Mouse (Mus musculus) lung, postnatal 0 days (tissue): Measurements from ENCODE around the gene Arhgap15. TPM values are rescaled to one million over a fixed set of nuclear protein-coding genes. Genes with fewer than 3 reads are reported as not detected.

Source experiments
- ATAC-seq: fragments of 200-750 bp; cut with Nextera tagmentation; 2 replicates; pipeline ENCODE4 v1.8.0; 2017; ENCODE audit warnings: moderate library complexity
- DNase-seq: peaks from one replicate; pipeline ENCODE4 v3.0.0-alpha.2; 2016; ENCODE audit warnings: low spot score
- H3K27ac ChIP-seq: fragments of 300-500 bp; sonication (generic); 2 replicates; pipeline ENCODE4 v1.5.1; 2014; ENCODE audit warnings: antibody characterized with exemption, mild to moderate bottlenecking, low read length, mixed read lengths
- H3K27me3 ChIP-seq: fragments of 300-500 bp; sonication (generic); replicated peaks from 2 replicates; pipeline ENCODE4 v1.6.1; 2014; ENCODE audit warnings: low read length, mixed read lengths; ENCODE audit not compliant: insufficient read depth
- H3K36me3 ChIP-seq: fragments of 300-500 bp; sonication (generic); 2 replicates; pipeline ENCODE4 v1.6.1; 2014; ENCODE audit warnings: low read length, mixed read lengths; ENCODE audit not compliant: insufficient read depth
- H3K4me1 ChIP-seq: fragments of 300-500 bp; sonication (generic); 2 replicates; pipeline ENCODE4 v1.6.1; 2014; ENCODE audit warnings: antibody characterized with exemption, low read depth, low read length, mixed read lengths; ENCODE audit not compliant: insufficient read depth
- H3K4me2 ChIP-seq: fragments of 300-500 bp; sonication (generic); replicated peaks from 2 replicates; pipeline ENCODE4 v1.6.1; 2014; ENCODE audit warnings: low read depth, mild to moderate bottlenecking, low read length, moderate library complexity, mixed read lengths
- H3K4me3 ChIP-seq: fragments of 300-500 bp; sonication (generic); 2 replicates; pipeline ENCODE4 v1.5.1; 2014; ENCODE audit warnings: low read depth, low read length
- H3K9ac ChIP-seq: fragments of 300-500 bp; sonication (generic); replicated peaks from 2 replicates; pipeline ENCODE4 v1.6.1; 2014; ENCODE audit warnings: low read depth, mild to moderate bottlenecking
- H3K9me3 ChIP-seq: fragments of 300-500 bp; sonication (generic); 2 replicates; pipeline ENCODE4 v1.6.1; 2016; ENCODE audit warnings: low read length, mixed read lengths
- CTCF ChIP-seq: IDR thresholded peaks from 2 replicates; pipeline ENCODE4 v1.5.1; 2016; ENCODE audit warnings: antibody characterized with exemption, mild to moderate bottlenecking
- EP300 ChIP-seq: IDR thresholded peaks from 2 replicates; pipeline ENCODE4 v1.6.1; 2016; ENCODE audit warnings: antibody characterized with exemption, mild to moderate bottlenecking, control low read depth
- WGBS: fragments of 180-500 bp; shearing (Covaris S2); extraction: QIAGEN DNeasy Blood & Tissue Kit; methylation state at CpG from one replicate; pipeline ENCODE4 v1.1.7; 2014; 5-methylcytosine and 5-hydroxymethylcytosine counted together
- polyA plus RNA-seq: library from polyadenylated mRNA; unstranded; fragments of >200 nt; fragmentation: Nextera tagmentation; extraction: Ambion mirVana; gene quantifications from 2 replicates; pipeline ENCODE4 v1.2.1, GENCODE M21; 2015

Gene Arhgap15
- polyA plus RNA-seq, 1 experiment from 2014 or later = 1.5 TPM

DNA sequence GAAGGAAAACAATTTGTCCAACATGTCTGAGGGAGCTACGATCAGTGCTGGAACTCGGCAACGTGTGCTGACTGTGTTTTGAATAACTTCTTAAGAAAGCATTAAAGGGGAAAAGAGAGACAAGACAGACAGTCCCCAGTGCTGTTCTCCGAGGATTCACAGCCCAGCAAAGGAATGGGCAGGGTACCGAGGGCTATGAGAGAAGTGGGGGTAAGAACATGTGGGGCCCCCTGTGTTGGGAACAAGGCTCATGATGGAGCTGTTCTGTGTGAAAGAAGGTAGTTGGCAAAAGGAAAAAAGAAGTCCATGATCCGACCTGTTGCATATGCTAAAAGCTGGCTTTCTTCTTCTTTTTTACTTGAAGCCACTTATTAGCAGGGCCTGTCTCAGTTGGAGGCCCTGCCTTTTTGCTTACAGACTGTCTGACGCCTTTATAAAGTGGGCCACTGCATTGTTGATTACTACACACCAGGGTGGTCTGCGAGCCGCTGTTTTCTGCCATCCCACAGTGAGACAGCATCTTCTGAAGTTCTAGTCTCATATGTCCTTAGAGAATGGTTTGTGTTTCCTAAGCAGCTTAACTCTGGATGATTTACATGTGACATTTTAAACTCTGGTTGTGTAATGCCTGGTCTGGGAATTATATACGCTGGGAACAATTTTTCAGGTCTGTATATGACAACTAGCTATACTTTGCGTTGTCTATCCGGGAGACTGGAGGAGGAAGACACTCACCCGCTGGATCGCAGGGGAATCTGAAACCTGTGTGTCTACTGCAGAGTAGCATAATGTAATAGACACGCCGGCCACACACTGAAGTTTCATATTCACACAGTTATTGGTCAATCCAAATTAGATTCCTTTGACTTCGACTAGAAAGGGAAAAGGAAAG is 523.1 kb downstream of the Arhgap15 start:
- H3K27ac ChIP-seq = peak overlapping the region; percentile 20

GRCm38 (mm10) chr2:44272606-44273005 is 524.0 kb downstream of the Arhgap15 start:
- WGBS = 60% methylated on average over 13 of the region's 13 CpGs
- no peak overlapping the region for H3K27ac ChIP-seq
- no peak for ATAC-seq

More for the DNA sequence above, 523.1 kb downstream of the Arhgap15 start:
- no peaks in the 10 kb centered on the region for H3K36me3 ChIP-seq
- no peak overlapping the region for H3K9ac ChIP-seq
- ATAC-seq (no peak), DNase-seq (peak; percentile 25)
- TF ChIP-seq CTCF (no peak), EP300 (no peak)
- no peak overlapping the region for H3K4me3 ChIP-seq
- no peak overlapping the region for H3K4me2 ChIP-seq
- no peaks in the 10 kb centered on the region for H3K27me3 ChIP-seq
- WGBS = 51% methylated on average over 17 of the region's 17 CpGs
- no peaks in the 10 kb centered on the region for H3K9me3 ChIP-seq
- no peaks in the 10 kb centered on the region for H3K4me1 ChIP-seq

GRCm38 (mm10) chr2:44274425-44274824 is 525.8 kb downstream of the Arhgap15 start:
- Histone ChIP-seq H3K27me3 (no peaks in the 10 kb centered on the region), H3K4me2 (no peak overlapping the region), H3K9ac (no peak overlapping the region), H3K36me3 (no peaks in the 10 kb centered on the region), H3K9me3 (no peaks in the 10 kb centered on the region), H3K27ac (no peak overlapping the region), H3K4me1 (no peaks in the 10 kb centered on the region), H3K4me3 (no peak overlapping the region)
- peak; percentile 38; the same call in 1 of the 2 replicates for ATAC-seq
- 85% methylated on average over 3 of the region's 3 CpGs for WGBS
- peak; percentile 64 for DNase-seq
- TF ChIP-seq CTCF (no peak), EP300 (no peak)

More at GRCm38 (mm10) chr2:44272606-44273005, 524.0 kb downstream of the Arhgap15 start:
- no peak overlapping the region for H3K4me2 ChIP-seq
- TF ChIP-seq EP300 (no peak), CTCF (no peak)
- H3K9ac ChIP-seq = no peak overlapping the region
- H3K4me3 ChIP-seq = no peak overlapping the region
- H3K9me3 ChIP-seq = no peaks in the 10 kb centered on the region
- H3K4me1 ChIP-seq = no peaks in the 10 kb centered on the region
- no peaks in the 10 kb centered on the region for H3K36me3 ChIP-seq
- H3K27me3 ChIP-seq = no peaks in the 10 kb centered on the region
- peak; percentile 6 for DNase-seq

DNA sequence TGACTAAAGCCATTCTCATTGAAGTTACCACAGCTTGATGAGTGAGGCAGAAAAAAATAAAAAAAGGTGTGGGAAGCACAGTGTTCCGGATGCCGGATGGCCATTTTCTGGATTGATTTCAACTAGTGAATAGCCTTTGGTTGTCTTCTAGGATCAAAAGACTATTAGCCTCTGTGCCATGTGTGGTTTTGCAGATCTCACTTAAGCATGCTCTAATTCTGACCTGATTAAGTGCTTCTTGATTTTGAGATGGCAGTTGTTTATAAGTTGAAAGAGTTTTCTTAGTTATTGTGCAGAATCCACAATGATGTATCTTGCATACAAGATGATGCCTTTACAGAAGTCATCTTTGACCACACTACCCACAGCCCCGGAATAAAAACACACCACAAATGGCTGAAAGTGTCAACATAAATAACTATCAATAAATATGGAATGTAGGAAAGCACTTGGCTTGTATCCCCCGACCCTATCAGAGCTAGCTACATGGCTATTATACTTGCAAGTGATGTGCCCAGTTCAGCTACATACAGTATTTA is 537.6 kb downstream of the Arhgap15 start:
- Histone ChIP-seq H3K4me2 (no peak overlapping the region), H3K27ac (no peak overlapping the region), H3K9ac (no peak overlapping the region), H3K4me1 (no peaks in the 10 kb centered on the region), H3K4me3 (no peak overlapping the region), H3K27me3 (no peaks in the 10 kb centered on the region), H3K9me3 (no peaks in the 10 kb centered on the region), H3K36me3 (no peaks in the 10 kb centered on the region)
- 61% methylated on average over 4 of the region's 4 CpGs for WGBS
- DNase-seq (peak; percentile 20), ATAC-seq (peak; percentile 32)
- no peak for TF ChIP-seq EP300
- no peak for TF ChIP-seq CTCF

GRCm38 (mm10) chr2:44299156-44299555 is 550.5 kb downstream of the Arhgap15 start:
- no peak overlapping the region for H3K4me2 ChIP-seq
- WGBS = 78% methylated on average over 3 of the region's 3 CpGs
- ATAC-seq (no peak), DNase-seq (no peak)
- no peak overlapping the region for H3K9ac ChIP-seq
- no peaks in the 10 kb centered on the region for H3K27me3 ChIP-seq
- no peak overlapping the region for H3K4me3 ChIP-seq
- no peaks in the 10 kb centered on the region for H3K4me1 ChIP-seq
- no peak overlapping the region for H3K27ac ChIP-seq
- no peaks in the 10 kb centered on the region for H3K9me3 ChIP-seq
- TF ChIP-seq CTCF (no peak), EP300 (no peak)
- no peaks in the 10 kb centered on the region for H3K36me3 ChIP-seq

DNA sequence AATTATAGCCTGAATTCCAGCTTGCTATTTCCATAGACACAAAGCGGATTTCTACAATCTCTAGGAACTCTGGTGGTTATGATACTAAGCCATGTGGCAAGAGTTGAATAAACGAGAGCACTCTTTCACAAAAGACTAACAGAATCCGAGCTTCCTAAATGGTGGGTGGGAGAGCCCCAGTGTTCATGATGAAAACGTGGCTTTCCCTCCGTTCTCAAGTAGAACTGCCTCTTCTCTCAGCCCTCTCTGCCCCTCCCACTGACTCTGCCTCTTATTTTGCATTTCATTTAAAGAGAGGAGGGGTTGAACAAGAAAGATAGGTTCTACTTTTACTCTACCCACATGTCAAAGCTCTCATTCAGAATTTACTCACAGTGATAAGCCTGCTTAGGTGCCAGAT is 551.3 kb downstream of the Arhgap15 start:
- ATAC-seq (no peak), DNase-seq (no peak)
- no peak for TF ChIP-seq EP300
- no peaks in the 10 kb centered on the region for H3K4me1 ChIP-seq
- H3K9ac ChIP-seq = no peak overlapping the region
- no peak overlapping the region for H3K4me3 ChIP-seq
- H3K4me2 ChIP-seq = no peak overlapping the region
- H3K27me3 ChIP-seq = no peaks in the 10 kb centered on the region
- H3K9me3 ChIP-seq = no peaks in the 10 kb centered on the region
- H3K27ac ChIP-seq = no peak overlapping the region
- H3K36me3 ChIP-seq = no peaks in the 10 kb centered on the region
- 42% methylated on average over 5 of the region's 5 CpGs for WGBS
